Mouse (Mus musculus): ENCODE data around the gene Tgoln1. TPM values are rescaled to one million over a fixed set of nuclear protein-coding genes. Genes with fewer than 3 reads are reported as not detected.

Gene Tgoln1
- polyA plus RNA-seq, 1 experiment from 2014 or later, result 136 TPM

DNA sequence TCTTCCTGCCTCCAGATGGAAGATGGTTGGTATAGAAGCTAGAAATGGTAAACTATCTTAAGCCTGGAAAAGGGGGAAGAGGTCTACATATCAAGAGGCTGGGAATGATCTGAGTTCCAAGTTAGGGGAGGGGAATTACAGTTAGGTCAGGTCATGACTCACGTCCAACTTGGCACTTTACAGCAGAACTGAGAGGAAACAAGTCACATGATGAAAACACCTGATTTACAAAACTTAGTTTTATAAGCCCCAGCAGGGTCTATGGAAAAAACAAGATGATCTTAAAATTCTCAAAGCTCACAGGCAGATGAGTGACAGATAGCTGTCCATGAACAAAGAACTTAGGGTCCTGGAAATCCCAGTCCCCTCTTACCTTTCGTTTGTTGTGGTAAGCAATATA, 1.6 kb downstream of the Tgoln1 start:
- TF ChIP-seq CTCF (IDR thresholded peaks at IDR 0.05; ENCODE audit: low read depth), result no peak
- H3K4me1 ChIP-seq (replicated peaks; ENCODE audit: control insufficient read depth, insufficient read depth, low read length), result no peaks in the 10 kb centered on the region
- H3K4me3 ChIP-seq (ENCODE audit: low read depth, low read length), result peak overlapping the region; percentile 73
- ATAC-seq, result no peak
- H3K36me3 ChIP-seq (ENCODE audit: control insufficient read depth, insufficient read depth), result peaks cover 28% of the 10 kb centered on the region; the same call in 1 of the 2 replicates
- H3K27me3 ChIP-seq (replicated peaks; ENCODE audit: control insufficient read depth, insufficient read depth, low read length), result no peaks in the 10 kb centered on the region
- peak overlapping the region; percentile 70 for H3K9ac ChIP-seq (ENCODE audit: low read depth, low read length)
- H3K4me2 ChIP-seq (replicated peaks; ENCODE audit: low read depth), result peak overlapping the region; percentile 71
- 30% methylated on average over 2 of the region's 2 CpGs for WGBS
- peak overlapping the region; percentile 47 for H3K27ac ChIP-seq (ENCODE audit: low read depth, low read length)
- no peaks in the 10 kb centered on the region for H3K9me3 ChIP-seq (ENCODE audit: control insufficient read depth)

DNA sequence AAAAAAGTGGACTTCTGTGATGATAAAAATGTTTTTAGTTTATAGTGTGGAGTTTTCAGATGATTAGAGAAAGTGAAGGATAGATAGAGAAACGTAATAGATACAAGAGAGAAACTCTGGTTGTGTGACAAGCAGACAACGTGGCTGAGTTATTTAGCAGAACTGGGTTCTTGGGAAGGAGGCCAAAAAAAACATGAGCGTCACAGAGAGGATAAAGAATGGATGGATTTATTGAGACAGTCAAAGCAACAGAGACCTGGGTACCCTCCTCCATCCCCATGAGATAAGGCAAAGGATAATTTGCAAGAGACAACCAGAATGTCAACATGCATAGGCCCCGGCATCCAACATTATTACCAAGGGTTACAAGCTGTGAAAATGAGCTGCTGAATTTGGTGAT, 6.5 kb downstream of the Tgoln1 start:
- no peak for TF ChIP-seq CTCF (IDR thresholded peaks at IDR 0.05; ENCODE audit: low read depth)
- Histone ChIP-seq H3K9ac (ENCODE audit: low read depth, low read length) (no peak overlapping the region), H3K27me3 (replicated peaks; ENCODE audit: control insufficient read depth, insufficient read depth, low read length) (no peaks in the 10 kb centered on the region), H3K9me3 (ENCODE audit: control insufficient read depth) (no peaks in the 10 kb centered on the region), H3K27ac (ENCODE audit: low read depth, low read length) (no peak overlapping the region), H3K4me1 (replicated peaks; ENCODE audit: control insufficient read depth, insufficient read depth, low read length) (no peaks in the 10 kb centered on the region), H3K4me2 (replicated peaks; ENCODE audit: low read depth) (no peak overlapping the region), H3K4me3 (ENCODE audit: low read depth, low read length) (no peak overlapping the region), H3K36me3 (ENCODE audit: control insufficient read depth, insufficient read depth) (peaks cover 66% of the 10 kb centered on the region)
- WGBS, result 73% methylated on average over 4 of the region's 4 CpGs
- no peak for ATAC-seq

DNA sequence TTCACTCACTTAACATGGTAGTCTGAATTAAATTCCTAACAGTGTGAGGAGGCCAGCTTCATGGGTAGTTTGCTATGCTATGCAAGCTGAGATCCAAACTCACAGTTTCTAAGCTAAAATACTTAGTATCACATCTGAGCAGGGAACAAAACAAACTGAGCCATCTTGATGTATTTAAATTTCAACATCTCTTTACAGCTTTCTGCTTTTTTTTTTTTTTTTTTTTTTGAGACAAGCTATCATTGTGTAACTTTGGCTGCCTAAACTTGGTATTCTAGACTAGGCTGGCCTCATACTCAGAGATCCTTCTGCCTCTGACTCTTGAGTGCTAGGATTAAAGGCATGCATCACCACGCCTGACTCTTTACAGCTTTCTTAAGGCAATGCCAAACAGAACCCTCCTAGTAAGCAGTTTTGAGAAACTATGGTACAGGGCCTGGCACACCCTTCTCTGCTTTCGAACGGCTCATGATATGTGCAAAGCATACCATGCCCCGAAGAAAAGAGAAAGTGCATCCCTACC, 8.1 kb downstream of the Tgoln1 start:
- no peak for ATAC-seq
- no peak overlapping the region for H3K9ac ChIP-seq (ENCODE audit: low read depth, low read length)

DNA sequence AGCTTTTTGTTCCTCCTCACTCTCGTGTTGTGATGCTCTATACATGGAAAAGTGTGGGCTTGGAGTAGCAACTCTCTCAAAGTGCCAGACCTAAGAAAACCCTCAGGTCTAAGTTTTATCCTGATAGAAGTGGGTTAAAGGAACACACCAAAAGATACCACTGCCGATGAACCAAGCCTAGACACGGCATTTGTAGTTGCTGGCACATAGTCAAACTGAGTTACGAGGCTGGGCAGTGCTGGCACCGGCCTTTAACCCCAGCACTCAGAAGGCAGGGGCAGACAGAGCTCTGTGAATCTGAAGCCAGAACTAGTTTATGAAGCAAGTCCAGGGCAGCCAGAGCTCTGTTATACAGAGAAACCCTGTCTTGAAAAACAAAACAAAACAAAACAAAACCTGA, 9.1 kb downstream of the Tgoln1 start:
- Histone ChIP-seq H3K36me3 (ENCODE audit: control insufficient read depth, insufficient read depth) (peaks cover 65% of the 10 kb centered on the region), H3K27ac (ENCODE audit: low read depth, low read length) (no peak overlapping the region), H3K4me2 (replicated peaks; ENCODE audit: low read depth) (no peak overlapping the region), H3K9ac (ENCODE audit: low read depth, low read length) (no peak overlapping the region), H3K27me3 (replicated peaks; ENCODE audit: control insufficient read depth, insufficient read depth, low read length) (no peaks in the 10 kb centered on the region), H3K9me3 (ENCODE audit: control insufficient read depth) (no peaks in the 10 kb centered on the region), H3K4me3 (ENCODE audit: low read depth, low read length) (no peak overlapping the region), H3K4me1 (replicated peaks; ENCODE audit: control insufficient read depth, insufficient read depth, low read length) (no peaks in the 10 kb centered on the region)
- no peak for TF ChIP-seq CTCF (IDR thresholded peaks at IDR 0.05; ENCODE audit: low read depth)
- 70% methylated on average over 5 of the region's 5 CpGs for WGBS
- no peak for ATAC-seq

More for the DNA sequence above, 8.1 kb downstream of the Tgoln1 start:
- Histone ChIP-seq H3K27me3 (replicated peaks; ENCODE audit: control insufficient read depth, insufficient read depth, low read length) (no peaks in the 10 kb centered on the region), H3K27ac (ENCODE audit: low read depth, low read length) (no peak overlapping the region), H3K4me2 (replicated peaks; ENCODE audit: low read depth) (no peak overlapping the region), H3K4me3 (ENCODE audit: low read depth, low read length) (no peak overlapping the region), H3K36me3 (ENCODE audit: control insufficient read depth, insufficient read depth) (peaks cover 70% of the 10 kb centered on the region), H3K9me3 (ENCODE audit: control insufficient read depth) (no peaks in the 10 kb centered on the region), H3K4me1 (replicated peaks; ENCODE audit: control insufficient read depth, insufficient read depth, low read length) (no peaks in the 10 kb centered on the region)
- 71% methylated on average over 4 of the region's 4 CpGs for WGBS
- TF ChIP-seq CTCF (IDR thresholded peaks at IDR 0.05; ENCODE audit: low read depth), result no peak

DNA sequence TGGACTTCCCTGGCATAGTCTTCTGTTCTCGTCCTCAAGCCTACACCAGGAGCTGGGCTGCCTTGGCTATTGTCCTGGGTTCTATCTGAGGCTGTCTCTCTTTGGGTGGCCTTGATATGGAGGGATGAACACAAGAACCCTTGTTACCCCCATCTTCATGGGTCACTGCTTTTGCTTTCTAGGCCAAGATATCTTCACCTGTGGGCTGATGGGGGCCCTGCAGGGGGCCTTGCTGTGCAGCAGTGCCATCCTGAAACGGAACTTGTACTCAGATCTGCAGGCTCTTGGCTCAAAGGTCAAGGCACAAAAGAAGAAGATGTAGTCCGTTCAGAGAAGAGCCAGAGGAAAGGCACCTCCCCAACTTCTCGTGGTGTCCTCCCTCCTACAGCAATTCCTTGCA, 9.7 kb downstream of the Tgoln1 start:
- Histone ChIP-seq H3K27me3 (replicated peaks; ENCODE audit: control insufficient read depth, insufficient read depth, low read length) (no peaks in the 10 kb centered on the region), H3K4me3 (ENCODE audit: low read depth, low read length) (no peak overlapping the region), H3K9ac (ENCODE audit: low read depth, low read length) (no peak overlapping the region), H3K27ac (ENCODE audit: low read depth, low read length) (no peak overlapping the region), H3K36me3 (ENCODE audit: control insufficient read depth, insufficient read depth) (peaks cover 65% of the 10 kb centered on the region), H3K4me1 (replicated peaks; ENCODE audit: control insufficient read depth, insufficient read depth, low read length) (no peaks in the 10 kb centered on the region), H3K4me2 (replicated peaks; ENCODE audit: low read depth) (no peak overlapping the region), H3K9me3 (ENCODE audit: control insufficient read depth) (no peaks in the 10 kb centered on the region)
- 0 out of 2 replicates have a peak, but pooled peaks have one; percentile 8 for TF ChIP-seq CTCF (IDR thresholded peaks at IDR 0.05; ENCODE audit: low read depth)
- 65% methylated on average over 4 of the region's 4 CpGs for WGBS
- 0 out of 2 replicates have a peak, but pooled peaks have one; percentile 2 for ATAC-seq

DNA sequence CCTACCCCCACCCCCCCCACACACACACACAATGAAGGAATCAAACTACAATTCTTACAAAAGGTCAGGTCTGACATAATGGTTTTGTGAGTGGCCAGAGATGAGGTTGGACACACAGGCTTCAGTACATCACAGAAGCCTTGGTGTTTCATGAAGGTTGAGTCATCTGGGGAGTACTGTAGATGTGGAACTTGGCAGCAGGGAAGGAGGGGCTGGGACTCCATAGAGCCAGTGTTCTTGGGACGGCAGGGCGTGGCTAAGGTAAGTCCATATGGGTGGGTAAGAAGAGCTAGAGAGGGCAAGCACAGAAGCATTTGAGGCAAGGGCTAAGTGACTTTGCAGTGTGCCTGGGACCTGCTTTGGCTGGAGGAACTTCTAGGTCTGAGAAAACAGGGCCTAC, 12.7 kb downstream of the Tgoln1 start:
- H3K4me3 ChIP-seq (ENCODE audit: low read depth, low read length), result no peak overlapping the region
- ATAC-seq, result peak; percentile 25; the same call in 1 of the 2 replicates
- no peak overlapping the region for H3K27ac ChIP-seq (ENCODE audit: low read depth, low read length)
- H3K4me1 ChIP-seq (replicated peaks; ENCODE audit: control insufficient read depth, insufficient read depth, low read length), result no peaks in the 10 kb centered on the region; the same call in 1 of the 2 replicates
- no peak overlapping the region for H3K9ac ChIP-seq (ENCODE audit: low read depth, low read length)
- 74% methylated on average over 2 of the region's 2 CpGs for WGBS
- H3K9me3 ChIP-seq (ENCODE audit: control insufficient read depth), result no peaks in the 10 kb centered on the region
- H3K36me3 ChIP-seq (ENCODE audit: control insufficient read depth, insufficient read depth), result peaks cover 44% of the 10 kb centered on the region
- H3K4me2 ChIP-seq (replicated peaks; ENCODE audit: low read depth), result no peak overlapping the region
- TF ChIP-seq CTCF (IDR thresholded peaks at IDR 0.05; ENCODE audit: low read depth), result no peak
- no peaks in the 10 kb centered on the region for H3K27me3 ChIP-seq (replicated peaks; ENCODE audit: control insufficient read depth, insufficient read depth, low read length)
